Mouse (Mus musculus) liver, adult 10 weeks (tissue): ENCODE data around the gene Nanog. TPM values are rescaled to one million over a fixed set of nuclear protein-coding genes. Genes with fewer than 3 reads are reported as not detected.

Source experiments
- polyA plus RNA-seq: library from polyadenylated mRNA; stranded (reverse); fragments of 350-450 nt; fragmentation: Illumina TruSeq; extraction: RNeasy Lipid Tissue Mini Kit (QIAGEN cat#74804); gene quantifications from one replicate; pipeline ENCODE4 v1.2.3, GENCODE M21; 2014; ENCODE audit warnings: low read depth, low replicate concordance

The Nanog gene
- polyA plus RNA-seq, result not detected

DNA sequence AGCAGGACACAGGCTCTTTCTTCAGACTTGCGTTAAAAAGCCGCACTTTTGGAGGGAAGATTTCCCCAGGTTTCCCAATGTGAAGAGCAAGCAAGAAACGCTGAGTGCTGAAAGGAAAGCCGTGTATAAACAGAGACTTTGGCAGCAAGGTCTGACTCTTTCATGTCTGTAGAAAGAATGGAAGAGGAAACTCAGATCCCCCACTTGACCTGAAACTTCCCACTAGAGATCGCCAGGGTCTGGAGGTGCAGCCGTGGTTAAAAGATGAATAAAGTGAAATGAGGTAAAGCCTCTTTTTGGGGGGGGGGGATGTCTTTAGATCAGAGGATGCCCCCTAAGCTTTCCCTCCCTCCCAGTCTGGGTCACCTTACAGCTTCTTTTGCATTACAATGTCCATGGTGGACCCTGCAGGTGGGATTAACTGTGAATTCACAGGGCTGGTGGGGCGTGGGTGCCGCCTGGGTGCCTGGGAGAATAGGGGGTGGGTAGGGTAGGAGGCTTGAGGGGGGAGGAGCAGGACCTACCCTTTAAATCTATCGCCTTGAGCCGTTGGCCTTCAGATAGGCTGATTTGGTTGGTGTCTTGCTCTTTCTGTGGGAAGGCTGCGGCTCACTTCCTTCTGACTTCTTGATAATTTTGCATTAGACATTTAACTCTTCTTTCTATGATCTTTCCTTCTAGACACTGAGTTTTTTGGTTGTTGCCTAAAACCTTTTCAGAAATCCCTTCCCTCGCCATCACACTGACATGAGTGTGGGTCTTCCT, at the start of gene Nanog:
Nanog (plus strand) TSS at position 454 of the 765 bp plus-strand sequence.

Other genes starting within 250 kb of the Nanog start
- gene Rimklb, start 208.7 kb upstream of the Nanog start, polyA plus RNA-seq, result not detected
- 0.87 TPM for gene Mfap5, start 201.6 kb upstream of the Nanog start, polyA plus RNA-seq
- not detected for gene Aicda, start 153.7 kb upstream of the Nanog start, polyA plus RNA-seq
- gene Apobec1, start 105.0 kb upstream of the Nanog start, polyA plus RNA-seq, result 18.2 TPM
- not detected for gene Gdf3, start 97.4 kb upstream of the Nanog start, polyA plus RNA-seq
- gene Dppa3, start 81.1 kb upstream of the Nanog start, polyA plus RNA-seq, result not detected
- not detected for gene Slc2a3, start 94.2 kb downstream of the Nanog start, polyA plus RNA-seq
- gene Foxj2, start 112.4 kb downstream of the Nanog start, polyA plus RNA-seq, result 4.6 TPM
- 2.7 TPM for gene C3ar1, start 148.7 kb downstream of the Nanog start, polyA plus RNA-seq
- 36.0 TPM for gene Necap1, start 167.0 kb downstream of the Nanog start, polyA plus RNA-seq
- gene Clec4a1, start 214.4 kb downstream of the Nanog start, polyA plus RNA-seq, result 4.0 TPM
- gene Clec4a3, start 245.0 kb downstream of the Nanog start, polyA plus RNA-seq, result 11.0 TPM